Mouse (Mus musculus) midbrain, embryonic 15.5 days (tissue): ENCODE measurements around the gene Ecd. TPM values are rescaled to one million over a fixed set of nuclear protein-coding genes. Genes with fewer than 3 reads are reported as not detected.
"Not testable (repeated sequence)": the region's sequence is repeated elsewhere in the genome, so short reads cannot be mapped to it uniquely, and the experiment has no call there.

Experiments
- ATAC-seq: fragments of 200-750 bp; cut with Nextera tagmentation; replicated peaks from 2 replicates; pipeline ENCODE4 v1.8.0; 2017; ENCODE audit warnings: moderate TSS enrichment
- H3K27ac ChIP-seq: fragments of 300-500 bp; sonication (generic); 2 replicates; pipeline ENCODE4 v1.5.1; 2015; ENCODE audit warnings: mild to moderate bottlenecking, inconsistent platforms
- H3K27me3 ChIP-seq: fragments of 300-500 bp; sonication (generic); replicated peaks from 2 replicates; pipeline ENCODE4 v1.6.1; 2015; ENCODE audit warnings: inconsistent platforms
- H3K36me3 ChIP-seq: fragments of 300-500 bp; sonication (generic); replicated peaks from 2 replicates; pipeline ENCODE4 v1.6.1; 2015; ENCODE audit warnings: inconsistent platforms
- H3K4me1 ChIP-seq: fragments of 300-500 bp; sonication (generic); 2 replicates; pipeline ENCODE4 v1.6.1; 2015; ENCODE audit warnings: inconsistent platforms
- H3K4me2 ChIP-seq: fragments of 300-500 bp; sonication (generic); 2 replicates; pipeline ENCODE4 v1.6.1; 2015; ENCODE audit warnings: inconsistent platforms, mild to moderate bottlenecking, moderate library complexity
- H3K4me3 ChIP-seq: fragments of 300-500 bp; sonication (generic); 2 replicates; pipeline ENCODE4 v1.5.1; 2015; ENCODE audit warnings: mild to moderate bottlenecking, inconsistent platforms
- H3K9ac ChIP-seq: fragments of 300-500 bp; sonication (generic); 2 replicates; pipeline ENCODE4 v1.6.1; 2015; ENCODE audit warnings: mild to moderate bottlenecking, inconsistent platforms
- H3K9me3 ChIP-seq: fragments of 300-500 bp; sonication (generic); 2 replicates; pipeline ENCODE4 v1.6.1; 2016; ENCODE audit warnings: inconsistent platforms
- WGBS: fragments of 180-500 bp; shearing (Covaris S2); methylation state at CpG from one replicate; pipeline ENCODE4 v1.1.7; 2015; ENCODE audit warnings: mixed read lengths; 5-methylcytosine and 5-hydroxymethylcytosine counted together
- polyA plus RNA-seq: library from polyadenylated mRNA; unstranded; fragments of >200 nt; fragmentation: Nextera tagmentation; extraction: Ambion mirVana; gene quantifications from 2 replicates; pipeline ENCODE4 v1.2.1, GENCODE M21; 2015

The Ecd gene
- polyA plus RNA-seq, 1 experiment from 2014 or later: 54.3 TPM

GRCm38 (mm10) chr14:20305085-20305484, 42.8 kb downstream of the Ecd start:
- not testable (repeated sequence) for H3K9me3 ChIP-seq, H3K27ac ChIP-seq, H3K9ac ChIP-seq, H3K27me3 ChIP-seq, ATAC-seq, H3K36me3 ChIP-seq, H3K4me1 ChIP-seq, H3K4me3 ChIP-seq, H3K4me2 ChIP-seq
- WGBS: 63% methylated on average over 2 of the region's 2 CpGs

GRCm38 (mm10) chr14:20298131-20298530, 49.8 kb downstream of the Ecd start:
- no peak overlapping the region for H3K4me3 ChIP-seq
- H3K9me3 ChIP-seq: no peaks in the 10 kb centered on the region
- no peak for ATAC-seq
- no peak overlapping the region for H3K27ac ChIP-seq
- no peaks in the 10 kb centered on the region for H3K27me3 ChIP-seq
- 89% methylated on average over 3 of the region's 3 CpGs for WGBS
- peaks cover 6% of the 10 kb centered on the region for H3K4me1 ChIP-seq
- no peak overlapping the region for H3K9ac ChIP-seq
- H3K36me3 ChIP-seq: no peaks in the 10 kb centered on the region
- no peak overlapping the region for H3K4me2 ChIP-seq

GRCm38 (mm10) chr14:20297616-20298015, 50.3 kb downstream of the Ecd start:
- peaks cover 6% of the 10 kb centered on the region for H3K4me1 ChIP-seq
- no peaks in the 10 kb centered on the region for H3K36me3 ChIP-seq
- no peak overlapping the region for H3K4me3 ChIP-seq
- WGBS: 82% methylated on average over 3 of the region's 3 CpGs
- H3K27ac ChIP-seq: no peak overlapping the region
- H3K4me2 ChIP-seq: no peak overlapping the region
- no peak for ATAC-seq
- H3K9ac ChIP-seq: no peak overlapping the region
- H3K27me3 ChIP-seq: no peaks in the 10 kb centered on the region
- no peaks in the 10 kb centered on the region for H3K9me3 ChIP-seq

GRCm38 (mm10) chr14:20294947-20295346, 53.0 kb downstream of the Ecd start:
- Histone ChIP-seq H3K9ac (peak overlapping the region; percentile 38), H3K9me3 (no peaks in the 10 kb centered on the region), H3K4me2 (peak overlapping the region; percentile 57), H3K27ac (no peak overlapping the region), H3K27me3 (no peaks in the 10 kb centered on the region), H3K4me3 (peak overlapping the region; percentile 51), H3K4me1 (peaks cover 6% of the 10 kb centered on the region), H3K36me3 (no peaks in the 10 kb centered on the region)
- 49% methylated on average over 8 of the region's 8 CpGs for WGBS
- peak; percentile 41; the same call in 1 of the 2 replicates for ATAC-seq

GRCm38 (mm10) chr14:20294117-20294892, 53.6 kb downstream of the Ecd start, which contains the start of gene Nudt13:
TSS of gene Nudt13 (plus strand) at chr14:20294697.
- 23% methylated on average over 14 of the region's 14 CpGs for WGBS
- H3K9ac ChIP-seq: peak within 1 kb of the TSS; percentile 38
- ATAC-seq: peak; percentile 97
- peak within 1 kb of the TSS; percentile 57 for H3K4me2 ChIP-seq
- H3K4me1 ChIP-seq: peaks cover 6% of the 10 kb centered on the region
- no peak within 1 kb of the TSS for H3K27ac ChIP-seq
- H3K4me3 ChIP-seq: peak within 1 kb of the TSS; percentile 51
- H3K9me3 ChIP-seq: no peaks in the 10 kb centered on the region
- H3K36me3 ChIP-seq: no peaks in the 10 kb centered on the region
- H3K27me3 ChIP-seq: no peaks in the 10 kb centered on the region

- Histone ChIP-seq H3K27me3 (no peaks in the 10 kb centered on the region), H3K36me3 (no peaks in the 10 kb centered on the region), H3K4me3 (no peak overlapping the region), H3K27ac (no peak overlapping the region), H3K4me2 (no peak overlapping the region), H3K4me1 (peaks cover 6% of the 10 kb centered on the region), H3K9ac (no peak overlapping the region), H3K9me3 (no peaks in the 10 kb centered on the region)
- ATAC-seq: no peak
- 53% methylated on average over 4 of the region's 4 CpGs for WGBS
Observed at GRCm38 (mm10) chr14:20291391-20291790, 56.5 kb downstream of the Ecd start.

Other genes with a start within 250 kb of the Ecd start
- gene Saysd1, start 209.6 kb downstream of the Ecd start, polyA plus RNA-seq: 12.6 and 13.3 TPM in 2 replicates
- 1.1 and 1.3 TPM in 2 replicates for gene Kcnk5, start 166.3 kb downstream of the Ecd start, polyA plus RNA-seq
- 0.17 TPM in 1 of 2 replicates, not detected in the other for gene Kcnk16, start 78.9 kb downstream of the Ecd start, polyA plus RNA-seq
- 16.7 and 18.5 TPM in 2 replicates for gene Nudt13, start 53.4 kb downstream of the Ecd start, polyA plus RNA-seq
- gene Fam149b, start within 50 bp of the Ecd start, polyA plus RNA-seq: 47.3 and 48.4 TPM in 2 replicates
- gene Dnajc9, start 40.8 kb upstream of the Ecd start, polyA plus RNA-seq: 130 and 134 TPM in 2 replicates
- gene Mrps16, start 45.5 kb upstream of the Ecd start, polyA plus RNA-seq: 57.0 and 60.5 TPM in 2 replicates
- 0.72 and 1.7 TPM in 2 replicates for gene Cfap70, start 104.1 kb upstream of the Ecd start, polyA plus RNA-seq
- gene Anxa7, start 132.0 kb upstream of the Ecd start, polyA plus RNA-seq: 13.1 and 13.5 TPM in 2 replicates
- 0.39 and 0.40 TPM in 2 replicates for gene Mss51, start 148.8 kb upstream of the Ecd start, polyA plus RNA-seq
- 89.3 and 95.9 TPM in 2 replicates for gene Ppp3cb, start 198.5 kb upstream of the Ecd start, polyA plus RNA-seq